Mouse (Mus musculus) CH12.LX (cell line): ENCODE results near the gene Impad1. TPM values are rescaled to one million over a fixed set of nuclear protein-coding genes. Genes with fewer than 3 reads are reported as not detected.

Experiments
- DNase-seq: peaks from one replicate; pipeline ENCODE4 v3.0.0-alpha.2; 2013; ENCODE audit errors: extremely low read depth
- H3K27ac ChIP-seq: 2 replicates; pipeline ENCODE4 v1.5.1; 2012; ENCODE audit warnings: low read depth, mild to moderate bottlenecking, control low read depth, moderate library complexity; ENCODE audit not compliant: insufficient read depth
- H3K27me3 ChIP-seq: replicated peaks from 2 replicates; pipeline ENCODE3; 2012; ENCODE audit warnings: inconsistent platforms
- H3K36me3 ChIP-seq, 2 experiments: replicated peaks in 1 of 2; 2 replicates each; pipeline versions ENCODE3 to v1.6.1; 2012; ENCODE audit warnings: inconsistent platforms in 1 of 2, low read length in 1 of 2, mild to moderate bottlenecking in 1 of 2, mixed read lengths in 1 of 2, moderate library complexity in 1 of 2; ENCODE audit not compliant: control insufficient read depth in 1 of 2, insufficient read depth in 1 of 2
- H3K4me1 ChIP-seq, 2 experiments: 2 replicates each; pipeline ENCODE4 v1.6.1; 2012; ENCODE audit warnings: inconsistent platforms in 1 of 2, moderate library complexity in 1 of 2; ENCODE audit not compliant: insufficient read depth in 2 of 2, control insufficient read depth in 1 of 2
- H3K4me2 ChIP-seq: 2 replicates; pipeline ENCODE4 v1.6.1; 2012; ENCODE audit warnings: low read depth, mild to moderate bottlenecking, control low read depth; ENCODE audit not compliant: poor library complexity, insufficient read depth, severe bottlenecking
- H3K4me3 ChIP-seq, 3 experiments: fragments of 150-350 bp in 1 of 3; sonication (generic) in 1 of 3; replicated peaks in 1 of 3; 2 replicates each; pipeline versions ENCODE3 to v1.5.1; 2011 to 2012; ENCODE audit warnings: low read depth in 2 of 3, low read length in 2 of 3, mild to moderate bottlenecking in 2 of 3, moderate library complexity in 2 of 3, control low read depth in 1 of 3, improper control_type of control experiment in 1 of 3, inconsistent platforms in 1 of 3, mixed read lengths in 1 of 3; ENCODE audit not compliant: poor library complexity in 1 of 3
- H3K79me2 ChIP-seq: replicated peaks from 2 replicates; pipeline ENCODE4 v1.6.1; 2012; ENCODE audit warnings: mild to moderate bottlenecking, moderate library complexity; ENCODE audit not compliant: control insufficient read depth, poor library complexity, insufficient read depth, severe bottlenecking; ENCODE audit errors: extremely low read depth
- H3K9ac ChIP-seq: 2 replicates; pipeline ENCODE4 v1.6.1; 2012; ENCODE audit warnings: low read depth, mild to moderate bottlenecking, control low read depth, moderate library complexity; ENCODE audit not compliant: insufficient read depth
- H3K9me3 ChIP-seq: replicated peaks from 2 replicates; pipeline ENCODE3; 2012; ENCODE audit warnings: low read length, inconsistent platforms, mixed read lengths
- CTCF ChIP-seq, 2 experiments: IDR thresholded peaks in 1 of 2; conservative IDR thresholded peaks in 1 of 2; 2 replicates each; pipeline ENCODE4 v1.5.1; 2011 to 2012; ENCODE audit warnings: low read depth in 2 of 2, low read length in 2 of 2, improper control_type of control experiment in 1 of 2, inconsistent platforms in 1 of 2, mild to moderate bottlenecking in 1 of 2, moderate library complexity in 1 of 2
- RAD21 ChIP-seq: IDR thresholded peaks from 2 replicates; pipeline ENCODE4 v1.6.1; 2011; ENCODE audit warnings: low read depth, mild to moderate bottlenecking, low read length, improper control_type of control experiment, moderate library complexity
- ZKSCAN1 ChIP-seq: IDR thresholded peaks from 2 replicates; pipeline ENCODE4 v1.6.1; 2012; ENCODE audit warnings: low read depth, inconsistent platforms, low read length, improper control_type of control experiment, borderline replicate concordance
- dilution Hi-C: fragments of 300-500 bp; cut with MboI; formaldehyde crosslinking; loops from 2 replicates; pipeline ENCODE4 v1.14.3; 2020; ENCODE audit warnings: low sequenced_read_pairs; ENCODE audit not compliant: extremely low pct_unique_long_range_greater_than_20kb, extremely low pct_ligation_motif_present
- in situ Hi-C: fragments of 300-500 bp; cut with MboI; formaldehyde crosslinking; loops from 3 replicates; pipeline ENCODE4 v1.14.3; 2019; ENCODE audit warnings: low sequenced_read_pairs, low pct_ligation_motif_present, low pct_unique_long_range_greater_than_20kb, mixed read lengths
- polyA plus RNA-seq: library from polyadenylated mRNA; unstranded; fragments of >175 nt; gene quantifications from 2 replicates; pipeline ENCODE4 v1.2.1, GENCODE M21; 2012; ENCODE audit warnings: low read depth; ENCODE audit not compliant: insufficient read length
- total RNA-seq, 2 experiments: library from RNA; depleted of rRNA; stranded (reverse); fragments of 300-350 nt in 1 of 2; fragments of >200 nt in 1 of 2; gene quantifications; 2 replicates each; pipeline ENCODE4 v1.2.3; 2012 to 2014

Gene Impad1
- total and polyA plus RNA-seq, 3 experiments = 16.3 to 38.4 (median 19.3) TPM

DNA sequence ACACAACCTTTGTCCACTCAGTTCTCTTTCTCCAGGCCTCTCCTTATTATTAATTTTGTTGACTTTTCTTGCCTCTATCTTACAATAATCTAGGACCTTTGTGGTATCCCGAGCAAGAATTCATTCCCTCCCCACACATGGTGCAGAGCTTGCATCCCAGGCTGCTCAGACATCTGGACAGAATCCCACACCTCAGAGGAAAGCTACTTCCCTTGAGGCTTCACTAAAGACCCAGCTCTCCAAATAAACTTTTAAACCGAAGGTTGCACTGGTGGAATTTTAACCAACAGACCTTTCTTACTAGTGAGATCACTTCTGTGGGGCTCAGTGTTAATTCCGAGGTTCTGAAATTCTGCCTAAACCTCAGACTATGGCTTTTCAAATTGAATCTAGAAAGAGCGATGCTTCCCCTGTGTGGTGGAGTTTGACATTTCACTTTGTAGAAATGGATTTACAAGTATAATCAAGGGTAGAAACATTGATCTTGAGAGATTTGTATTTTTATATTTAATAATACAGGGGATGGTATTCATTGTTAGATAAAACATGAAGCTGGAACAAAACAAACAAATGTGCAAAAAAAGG is 75.3 kb downstream of the Impad1 start:
- no peaks in the 10 kb centered on the region for H3K79me2 ChIP-seq
- H3K4me1 ChIP-seq = peaks cover 0 to 2% of the 10 kb centered on the region in 2 experiments; a peak in 1 of 4 replicates
- H3K27ac ChIP-seq = no peak overlapping the region
- in situ Hi-C loops (loop anchor here (25.0 kb wide), 2 partner anchors 581 to 756 kb away; partner anchors contain the start of gene Gm11808), dilution Hi-C loops (no loop called here)
- no peaks in the 10 kb centered on the region for H3K27me3 ChIP-seq
- H3K4me3 ChIP-seq = no peak overlapping the region
- H3K36me3 ChIP-seq = no peaks in the 10 kb centered on the region
- no peaks in the 10 kb centered on the region for H3K9me3 ChIP-seq
- H3K9ac ChIP-seq = no peak overlapping the region
- TF ChIP-seq CTCF (conservative IDR thresholded peaks at IDR 0.05 in 1 of 2, IDR thresholded peaks at IDR 0.05 in 1 of 2; ENCODE audit: low read depth in 2 of 2, low read length in 2 of 2) = peak in 1 of 2 experiments; percentile 52; a peak in 2 of 4 replicates
- no peak for TF ChIP-seq ZKSCAN1
- TF ChIP-seq RAD21 = peak; percentile 59
- no peak for DNase-seq
- no peak overlapping the region for H3K4me2 ChIP-seq
